Mouse (Mus musculus): ENCODE data around the gene Rabep1. TPM values are rescaled to one million over a fixed set of nuclear protein-coding genes. Genes with fewer than 3 reads are reported as not detected.

Rabep1 gene
- polyA plus RNA-seq (2014; fragmentation: Nextera tagmentation; extraction: Ambion mirVana) = 41.7 and 44.2 TPM in 2 replicates

DNA sequence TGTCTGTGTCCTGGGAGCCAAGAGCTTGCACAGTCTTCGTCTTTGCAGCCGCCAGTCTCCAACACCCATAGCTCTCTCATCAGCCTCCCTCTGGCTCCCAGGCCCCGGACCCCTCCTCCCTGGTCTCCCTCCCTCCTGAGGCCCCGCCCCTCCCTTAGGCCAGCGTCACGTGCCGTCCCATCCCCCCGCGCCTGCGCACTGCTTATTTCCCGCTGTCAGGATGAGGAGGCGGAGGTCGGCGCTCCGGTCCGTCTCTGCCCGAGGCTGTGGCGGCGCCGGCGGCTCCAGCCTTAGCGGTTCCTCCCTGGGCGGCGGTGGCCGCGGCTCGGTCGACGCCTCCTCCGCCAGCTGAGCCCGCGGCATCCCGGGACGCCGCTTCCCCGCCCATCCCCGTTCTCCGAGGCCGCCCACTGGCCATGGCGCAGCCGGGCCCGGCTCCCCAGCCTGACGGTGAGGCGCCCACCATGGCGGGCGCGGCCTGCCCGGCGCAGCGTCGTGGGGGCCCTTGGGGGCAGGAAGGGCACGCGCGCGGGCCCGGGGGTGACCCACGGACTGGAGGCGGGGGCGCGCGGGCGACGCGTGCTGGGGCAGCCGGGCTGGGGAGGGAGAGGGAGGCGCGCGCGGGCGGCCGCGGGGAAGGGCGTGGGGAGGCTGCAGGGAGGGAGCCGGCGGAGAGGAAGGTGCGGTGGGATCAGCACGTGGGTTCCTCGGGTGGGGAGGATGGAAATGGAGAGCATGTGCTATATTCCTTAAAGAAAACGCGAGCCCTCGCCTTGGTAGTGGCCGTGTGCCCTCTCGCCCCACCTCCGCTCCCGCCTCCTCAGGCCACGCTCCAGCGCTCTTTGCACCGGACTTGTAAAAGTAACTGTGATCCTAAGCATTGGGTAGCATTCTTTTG is at the start of gene Rabep1:
Gene Rabep1, plus strand, starts transcription at position 220 of the 898 bp plus-strand sequence.
- WGBS = 1% methylated on average over 77 of the region's 88 CpGs
- Histone ChIP-seq H3K9me3 (ENCODE audit: control insufficient read depth, low read length) (no peaks in the 10 kb centered on the region), H3K9ac (ENCODE audit: low read length) (peak within 1 kb of the TSS; percentile 92), H3K4me3 (ENCODE audit: low read depth, low read length) (peak within 1 kb of the TSS; percentile 86), H3K27ac (ENCODE audit: low read depth, low read length) (peak within 1 kb of the TSS; percentile 26; the same call in 1 of the 2 replicates), H3K4me1 (ENCODE audit: control insufficient read depth, insufficient read depth, low read length) (peaks cover 17% of the 10 kb centered on the region), H3K4me2 (peak within 1 kb of the TSS; percentile 83), H3K36me3 (ENCODE audit: control insufficient read depth, insufficient read depth, low read length) (no peaks in the 10 kb centered on the region), H3K27me3 (ENCODE audit: control insufficient read depth, insufficient read depth, low read length) (no peaks in the 10 kb centered on the region)
- ATAC-seq (ENCODE audit: low FRiP score) = peak; percentile 96
- DNase-seq (ENCODE audit: low spot score, missing footprints) = peak; percentile 99

DNA sequence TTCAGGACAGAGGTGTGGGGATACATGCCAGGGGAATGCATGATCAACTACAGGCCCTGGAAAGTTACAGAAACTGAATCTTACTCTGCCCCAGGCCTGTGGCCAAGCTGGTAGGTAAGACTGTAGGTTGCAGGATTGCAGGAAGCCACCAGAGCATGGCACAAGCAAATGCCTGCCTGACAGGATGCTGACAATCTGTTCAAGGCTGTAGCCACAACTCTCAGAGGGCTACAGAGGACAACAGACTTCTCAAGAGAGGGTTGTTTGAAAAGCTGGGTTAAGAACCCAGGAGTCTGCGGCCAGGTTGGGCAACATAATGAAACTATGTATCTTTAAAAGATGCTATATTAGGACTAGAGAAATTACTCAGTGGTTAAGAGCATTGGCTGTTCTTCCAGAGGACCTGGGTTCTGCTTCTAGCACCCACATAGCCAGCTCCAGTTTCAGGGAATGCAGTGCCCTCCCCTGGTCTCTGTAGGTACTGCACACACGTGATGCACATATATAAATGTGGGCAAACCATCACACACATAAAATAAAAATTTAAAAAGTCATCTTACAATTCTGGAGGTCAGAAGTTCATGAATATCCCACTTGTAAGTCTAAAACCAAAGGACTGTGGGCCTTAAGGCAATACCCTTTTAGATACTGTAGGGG is 42.2 kb upstream of the Rabep1 start:
- H3K27ac ChIP-seq (ENCODE audit: low read depth, low read length) = no peak overlapping the region
- H3K9ac ChIP-seq (ENCODE audit: low read length) = no peak overlapping the region
- no peak for DNase-seq (ENCODE audit: low spot score, missing footprints)
- H3K4me3 ChIP-seq (ENCODE audit: low read depth, low read length) = no peak overlapping the region
- ATAC-seq (ENCODE audit: low FRiP score) = no peak
- H3K4me2 ChIP-seq = no peak overlapping the region
- no peaks in the 10 kb centered on the region for H3K9me3 ChIP-seq (ENCODE audit: control insufficient read depth, low read length)
- no peaks in the 10 kb centered on the region for H3K27me3 ChIP-seq (ENCODE audit: control insufficient read depth, insufficient read depth, low read length)
- H3K4me1 ChIP-seq (ENCODE audit: control insufficient read depth, insufficient read depth, low read length) = no peaks in the 10 kb centered on the region
- no peaks in the 10 kb centered on the region for H3K36me3 ChIP-seq (ENCODE audit: control insufficient read depth, insufficient read depth, low read length)
- WGBS = 88% methylated on average over 2 of the region's 2 CpGs

DNA sequence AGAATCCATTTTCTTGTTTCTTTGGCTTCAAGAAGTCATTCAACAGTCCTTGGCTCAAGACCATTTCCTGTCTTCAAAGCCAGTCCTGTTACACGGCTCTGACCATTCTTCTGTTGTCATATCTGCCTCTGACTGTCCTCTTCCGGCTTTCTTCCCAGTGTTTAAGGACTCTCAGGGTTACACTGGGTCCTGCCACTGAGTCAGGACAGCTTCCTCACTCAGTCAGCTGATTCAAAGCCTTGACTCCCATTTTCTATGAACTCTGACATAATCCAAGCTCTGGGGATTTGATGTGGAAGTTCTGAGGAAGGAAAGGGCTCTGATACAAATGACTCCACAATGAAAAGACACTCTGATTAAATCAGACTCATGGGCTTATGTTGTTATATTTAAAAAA is 41.7 kb upstream of the Rabep1 start:
- no peak for DNase-seq (ENCODE audit: low spot score, missing footprints)
- WGBS = 68% methylated on average over 2 of the region's 2 CpGs
- H3K27me3 ChIP-seq (ENCODE audit: control insufficient read depth, insufficient read depth, low read length) = no peaks in the 10 kb centered on the region

DNA sequence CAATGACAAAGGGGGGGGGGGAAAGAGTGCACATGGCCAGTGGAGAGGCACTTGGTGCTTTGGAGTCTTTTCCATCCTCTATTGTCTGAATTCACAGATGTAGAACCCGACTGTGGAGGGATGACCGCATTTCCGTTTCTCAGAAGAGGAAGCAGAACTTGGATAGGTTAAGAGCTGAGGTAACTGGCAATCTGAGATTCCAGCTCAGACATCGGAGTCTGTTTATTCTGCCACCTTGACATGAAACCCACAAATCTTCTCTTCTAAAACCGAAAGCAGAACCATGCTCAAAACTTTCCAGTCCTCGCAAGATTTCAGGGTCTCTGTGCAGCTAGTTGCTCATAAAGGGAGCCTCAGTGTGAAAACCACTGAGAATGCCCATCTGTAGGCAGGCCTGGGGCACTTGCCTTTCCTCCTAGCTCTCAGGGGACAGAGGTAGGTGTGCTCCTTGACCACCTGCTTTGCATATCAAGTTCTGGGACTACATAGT is 40.8 kb upstream of the Rabep1 start:
- DNase-seq (ENCODE audit: low spot score, missing footprints) (no peak), ATAC-seq (ENCODE audit: low FRiP score) (no peak)
- H3K9ac ChIP-seq (ENCODE audit: low read length) = no peak overlapping the region
- 83% methylated on average over 6 of the region's 6 CpGs for WGBS
- H3K27me3 ChIP-seq (ENCODE audit: control insufficient read depth, insufficient read depth, low read length) = no peaks in the 10 kb centered on the region
- H3K36me3 ChIP-seq (ENCODE audit: control insufficient read depth, insufficient read depth, low read length) = no peaks in the 10 kb centered on the region
- no peak overlapping the region for H3K4me2 ChIP-seq
- no peak overlapping the region for H3K27ac ChIP-seq (ENCODE audit: low read depth, low read length)
- no peaks in the 10 kb centered on the region for H3K4me1 ChIP-seq (ENCODE audit: control insufficient read depth, insufficient read depth, low read length)
- no peak overlapping the region for H3K4me3 ChIP-seq (ENCODE audit: low read depth, low read length)
- H3K9me3 ChIP-seq (ENCODE audit: control insufficient read depth, low read length) = no peaks in the 10 kb centered on the region

More for the DNA sequence above, 41.7 kb upstream of the Rabep1 start:
- H3K4me1 ChIP-seq (ENCODE audit: control insufficient read depth, insufficient read depth, low read length) = no peaks in the 10 kb centered on the region
- no peaks in the 10 kb centered on the region for H3K9me3 ChIP-seq (ENCODE audit: control insufficient read depth, low read length)
- no peak overlapping the region for H3K27ac ChIP-seq (ENCODE audit: low read depth, low read length)
- H3K4me2 ChIP-seq = no peak overlapping the region
- ATAC-seq (ENCODE audit: low FRiP score) = no peak
- no peaks in the 10 kb centered on the region for H3K36me3 ChIP-seq (ENCODE audit: control insufficient read depth, insufficient read depth, low read length)
- no peak overlapping the region for H3K4me3 ChIP-seq (ENCODE audit: low read depth, low read length)
- H3K9ac ChIP-seq (ENCODE audit: low read length) = no peak overlapping the region

DNA sequence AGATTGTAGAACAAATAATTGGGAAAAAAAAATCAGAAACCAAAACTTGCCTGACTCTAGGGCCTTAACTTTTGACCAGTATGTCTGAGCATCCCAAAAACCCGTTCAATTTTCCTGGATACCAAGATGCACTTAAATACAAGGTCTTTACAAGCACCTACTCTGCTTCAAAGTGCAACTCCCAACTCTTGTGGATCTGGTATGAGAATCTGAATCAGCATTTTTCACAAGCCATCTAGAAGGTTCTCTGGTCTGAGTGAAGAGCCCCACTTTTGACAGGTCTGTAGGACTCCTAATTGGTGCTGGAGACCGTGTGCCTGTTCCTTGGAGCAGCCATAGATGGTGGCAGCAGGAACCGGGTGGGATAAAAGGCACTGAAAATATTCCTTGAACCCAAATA is 40.2 kb upstream of the Rabep1 start:
- Histone ChIP-seq H3K27ac (ENCODE audit: low read depth, low read length) (no peak overlapping the region), H3K9me3 (ENCODE audit: control insufficient read depth, low read length) (no peaks in the 10 kb centered on the region), H3K9ac (ENCODE audit: low read length) (no peak overlapping the region), H3K36me3 (ENCODE audit: control insufficient read depth, insufficient read depth, low read length) (no peaks in the 10 kb centered on the region), H3K4me2 (no peak overlapping the region), H3K27me3 (ENCODE audit: control insufficient read depth, insufficient read depth, low read length) (no peaks in the 10 kb centered on the region), H3K4me1 (ENCODE audit: control insufficient read depth, insufficient read depth, low read length) (no peaks in the 10 kb centered on the region), H3K4me3 (ENCODE audit: low read depth, low read length) (no peak overlapping the region)
- no peak for DNase-seq (ENCODE audit: low spot score, missing footprints)
- WGBS = 87% methylated on average over 3 of the region's 3 CpGs
- no peak for ATAC-seq (ENCODE audit: low FRiP score)

DNA sequence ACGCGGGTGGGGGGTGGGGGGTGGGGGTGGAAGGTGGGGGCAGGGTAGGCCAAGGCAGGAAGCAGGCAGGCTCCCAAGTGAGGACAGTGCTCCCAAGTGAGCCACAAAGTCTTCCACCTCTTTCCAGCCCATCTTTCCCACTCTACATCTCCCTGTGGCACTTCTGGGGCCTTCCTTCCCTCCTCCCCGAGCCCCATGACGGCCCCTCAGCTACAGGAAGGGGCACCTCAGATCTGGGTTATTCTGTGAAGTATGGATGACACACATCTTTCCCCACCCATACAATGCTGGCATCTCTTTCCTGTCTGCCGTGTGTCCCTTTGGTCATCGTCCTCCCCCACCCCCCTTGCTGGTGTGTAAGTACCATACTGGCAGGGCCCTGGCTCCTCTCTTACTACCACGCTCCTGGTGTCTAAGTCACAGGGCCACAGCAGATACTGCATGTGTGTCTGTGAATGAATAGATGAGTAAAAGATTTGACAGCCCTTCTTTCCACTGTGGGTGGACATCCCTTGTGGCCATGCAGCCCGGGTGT is 38.9 kb upstream of the Rabep1 start:
- H3K9me3 ChIP-seq (ENCODE audit: control insufficient read depth, low read length) = no peaks in the 10 kb centered on the region
- DNase-seq (ENCODE audit: low spot score, missing footprints) = no peak
- no peak overlapping the region for H3K4me3 ChIP-seq (ENCODE audit: low read depth, low read length)
- WGBS = 86% methylated on average over 8 of the region's 8 CpGs
- ATAC-seq (ENCODE audit: low FRiP score) = no peak
- no peak overlapping the region for H3K4me2 ChIP-seq
- H3K4me1 ChIP-seq (ENCODE audit: control insufficient read depth, insufficient read depth, low read length) = no peaks in the 10 kb centered on the region
- H3K27ac ChIP-seq (ENCODE audit: low read depth, low read length) = no peak overlapping the region
- H3K36me3 ChIP-seq (ENCODE audit: control insufficient read depth, insufficient read depth, low read length) = no peaks in the 10 kb centered on the region
- H3K9ac ChIP-seq (ENCODE audit: low read length) = no peak overlapping the region
- no peaks in the 10 kb centered on the region for H3K27me3 ChIP-seq (ENCODE audit: control insufficient read depth, insufficient read depth, low read length)

DNA sequence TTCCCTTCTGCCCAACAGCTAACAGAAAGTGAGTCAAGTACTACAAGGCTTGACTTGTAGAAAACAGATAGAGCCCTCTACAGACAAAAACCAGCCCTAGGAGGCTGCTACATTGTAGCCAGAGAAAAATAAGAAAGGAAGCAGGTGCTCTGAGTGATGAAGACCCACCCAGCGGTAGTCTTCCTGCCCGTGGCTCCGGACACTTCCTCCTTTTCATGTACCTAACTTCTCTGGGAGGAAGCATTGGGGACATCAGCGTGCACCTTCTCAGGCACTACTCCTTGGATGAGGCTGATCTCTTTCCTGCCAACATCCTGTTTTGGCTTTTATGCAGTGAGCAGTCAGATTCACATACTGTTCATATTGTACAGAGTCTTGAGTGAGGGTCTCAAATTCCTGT is 37.9 kb upstream of the Rabep1 start:
- 93% methylated on average over 4 of the region's 4 CpGs for WGBS
- Histone ChIP-seq H3K4me2 (no peak overlapping the region), H3K36me3 (ENCODE audit: control insufficient read depth, insufficient read depth, low read length) (no peaks in the 10 kb centered on the region), H3K4me1 (ENCODE audit: control insufficient read depth, insufficient read depth, low read length) (no peaks in the 10 kb centered on the region), H3K9ac (ENCODE audit: low read length) (no peak overlapping the region), H3K9me3 (ENCODE audit: control insufficient read depth, low read length) (no peaks in the 10 kb centered on the region), H3K27me3 (ENCODE audit: control insufficient read depth, insufficient read depth, low read length) (no peaks in the 10 kb centered on the region), H3K4me3 (ENCODE audit: low read depth, low read length) (no peak overlapping the region), H3K27ac (ENCODE audit: low read depth, low read length) (no peak overlapping the region)
- ATAC-seq (ENCODE audit: low FRiP score) (no peak), DNase-seq (ENCODE audit: low spot score, missing footprints) (no peak)

DNA sequence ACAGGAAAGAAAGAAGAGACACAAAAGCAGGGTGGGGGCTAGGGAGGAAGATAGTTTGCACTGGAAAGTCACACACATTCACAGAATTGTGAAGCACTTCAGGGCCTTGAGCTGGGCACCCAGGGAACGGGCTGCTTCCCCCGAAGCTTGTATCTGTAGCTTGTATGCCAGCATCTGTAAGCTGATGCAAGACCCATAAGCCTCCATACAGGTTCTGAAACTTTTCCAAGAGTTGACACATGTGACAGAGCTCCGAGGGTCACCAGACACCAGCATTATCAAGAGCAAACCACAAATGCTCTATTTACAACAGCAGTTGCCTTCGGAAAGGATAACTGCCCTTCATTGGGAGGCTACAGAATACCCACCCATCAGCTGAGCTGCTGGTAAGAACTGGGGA is 36.9 kb upstream of the Rabep1 start:
- Histone ChIP-seq H3K9ac (ENCODE audit: low read length) (no peak overlapping the region), H3K36me3 (ENCODE audit: control insufficient read depth, insufficient read depth, low read length) (no peaks in the 10 kb centered on the region), H3K27me3 (ENCODE audit: control insufficient read depth, insufficient read depth, low read length) (no peaks in the 10 kb centered on the region), H3K4me1 (ENCODE audit: control insufficient read depth, insufficient read depth, low read length) (no peaks in the 10 kb centered on the region), H3K4me2 (no peak overlapping the region), H3K9me3 (ENCODE audit: control insufficient read depth, low read length) (no peaks in the 10 kb centered on the region), H3K27ac (ENCODE audit: low read depth, low read length) (no peak overlapping the region), H3K4me3 (ENCODE audit: low read depth, low read length) (no peak overlapping the region)
- WGBS = 92% methylated on average over 4 of the region's 4 CpGs
- ATAC-seq (ENCODE audit: low FRiP score) = no peak
- no peak for DNase-seq (ENCODE audit: low spot score, missing footprints)

DNA sequence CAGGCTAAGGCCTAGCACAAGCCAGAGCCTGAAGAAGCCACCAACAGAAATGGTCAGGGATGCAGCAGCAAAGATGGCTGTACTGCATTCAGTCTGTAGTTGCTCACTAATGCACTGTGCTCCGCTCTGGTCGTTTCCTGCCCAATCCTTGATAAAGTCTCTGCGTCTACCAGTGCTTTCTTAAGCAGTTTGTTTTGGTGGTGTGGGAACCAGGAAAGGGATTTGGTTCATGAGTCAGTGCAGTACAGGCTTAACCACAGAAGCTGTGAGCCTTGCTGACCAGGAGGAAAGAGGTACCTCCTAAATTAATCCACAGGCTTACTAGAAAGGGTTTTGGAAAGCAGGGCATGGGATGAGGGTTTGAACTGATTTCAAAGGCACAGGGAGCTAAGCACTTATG is 36.5 kb upstream of the Rabep1 start:
- Histone ChIP-seq H3K4me1 (ENCODE audit: control insufficient read depth, insufficient read depth, low read length) (no peaks in the 10 kb centered on the region), H3K4me3 (ENCODE audit: low read depth, low read length) (no peak overlapping the region), H3K27me3 (ENCODE audit: control insufficient read depth, insufficient read depth, low read length) (no peaks in the 10 kb centered on the region), H3K4me2 (no peak overlapping the region), H3K9ac (ENCODE audit: low read length) (no peak overlapping the region), H3K9me3 (ENCODE audit: control insufficient read depth, low read length) (no peaks in the 10 kb centered on the region), H3K27ac (ENCODE audit: low read depth, low read length) (no peak overlapping the region), H3K36me3 (ENCODE audit: control insufficient read depth, insufficient read depth, low read length) (no peaks in the 10 kb centered on the region)
- DNase-seq (ENCODE audit: low spot score, missing footprints) = no peak
- no peak for ATAC-seq (ENCODE audit: low FRiP score)
- 63% methylated on average over 3 of the region's 3 CpGs for WGBS

All from midbrain, embryonic 11.5 days (tissue).